12 mouse cellular contexts compared by ENCODE assay signal in the genomic region with DNA sequence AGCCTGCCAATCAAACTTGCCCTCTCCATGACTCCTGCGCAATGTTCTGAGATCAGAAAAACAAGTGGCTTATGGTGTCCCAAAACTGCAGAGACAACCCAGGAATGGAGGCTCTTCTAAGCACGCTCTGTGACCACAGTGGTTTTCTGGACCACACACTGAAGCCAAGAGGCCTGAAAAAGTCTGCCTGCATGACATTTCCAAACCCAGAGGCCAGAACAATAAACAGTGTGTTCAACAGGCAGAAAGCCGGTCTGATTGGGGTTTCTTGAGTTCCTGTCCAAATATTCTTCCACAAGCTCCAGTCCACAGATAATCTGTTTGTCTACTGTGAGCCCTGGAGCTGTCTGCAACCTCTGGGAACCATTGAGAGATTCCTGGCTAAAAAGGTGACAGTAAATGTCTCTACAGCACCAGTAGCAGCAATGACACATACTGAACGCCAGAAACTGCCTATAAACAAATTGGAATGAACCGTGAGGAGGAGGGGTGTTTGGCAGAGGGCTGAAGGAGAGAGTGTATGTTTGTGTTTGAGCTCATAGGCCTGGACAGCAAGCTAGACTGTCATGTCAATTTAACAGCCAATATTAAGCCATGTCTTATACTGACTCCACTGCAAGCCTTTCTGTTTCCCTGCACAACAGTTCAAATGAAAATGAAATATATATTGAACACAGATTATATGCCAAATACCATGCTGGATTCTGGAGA.
A peak's percentile ranks its signal among the peaks of the same experiment; 100 is the strongest.
DNase-seq lines count a peak whose midpoint lies in the region; ATAC-seq and TF ChIP-seq lines count a peak whose summit lies in the region.
"Had no signal": no experiment of that assay in that cellular context is flagged by ENCODE, and none has a peak within 500 bp of the region (broad histone marks: within the 10 kb centered on the region; RNA-seq: fewer than 3 reads in every experiment).

No protein-coding gene starts in this region.

- no peak for TF ChIP-seq CTCF in intestine, postnatal 0 days (IDR thresholded peaks at IDR 0.05; ENCODE audit: low read depth)

- no peak overlapping the region for H3K4me3 ChIP-seq in intestine, embryonic 14.5 days (ENCODE audit: low read depth, low read length)
- H3K4me3 ChIP-seq in intestine, postnatal 0 days (ENCODE audit: low read depth, low read length) = no peak overlapping the region
- H3K4me3 ChIP-seq: forebrain, embryonic 15.5 days; hindbrain, embryonic 13.5 days; liver, embryonic 12.5 days had no signal

- peaks cover 9% of the 10 kb centered on the region; the same call in 1 of the 2 replicates for H3K4me1 ChIP-seq in intestine, embryonic 14.5 days (replicated peaks; ENCODE audit: control insufficient read depth, insufficient read depth, low read length)
- no peaks in the 10 kb centered on the region for H3K4me1 ChIP-seq in intestine, postnatal 0 days (replicated peaks; ENCODE audit: control insufficient read depth, insufficient read depth, low read length)
- H3K4me1 ChIP-seq: liver, embryonic 12.5 days had no signal

- H3K4me2 ChIP-seq in intestine, embryonic 14.5 days (ENCODE audit: low read length) = no peak overlapping the region
- no peak overlapping the region for H3K4me2 ChIP-seq in intestine, postnatal 0 days (replicated peaks; ENCODE audit: low read depth)
- H3K4me2 ChIP-seq: forebrain, embryonic 15.5 days; hindbrain, embryonic 13.5 days; liver, embryonic 12.5 days had no signal

- no peak for DNase-seq in intestine, embryonic 14.5 days (ENCODE audit: low spot score)
- peak; percentile 12 for DNase-seq in brain, adult 2 months (ENCODE audit: low read depth, low spot score)
- peak; percentile 22 to 49 for DNase-seq in heart, adult 9 months (ENCODE audit: low spot score in 2 of 2)
- peak; percentile 60 for DNase-seq in lung, postnatal 10 days
- DNase-seq in layer of hippocampus, postnatal 25 days (ENCODE audit: extremely low spot score in 1 of 2, low spot score in 1 of 2) = no peak
- DNase-seq in frontal cortex, adult 2 months (ENCODE audit: extremely low spot score in 1 of 2, low spot score in 1 of 2) = no peak
- DNase-seq in thymus, adult 18-20 months = no peak
- DNase-seq: gastrocnemius, postnatal 14 days had no signal

- no peaks in the 10 kb centered on the region for H3K9me3 ChIP-seq in intestine, embryonic 14.5 days (ENCODE audit: control insufficient read depth, low read length)
- H3K9me3 ChIP-seq in intestine, postnatal 0 days (ENCODE audit: control insufficient read depth) = no peaks in the 10 kb centered on the region
- H3K9me3 ChIP-seq: forebrain, embryonic 15.5 days; hindbrain, embryonic 13.5 days; liver, embryonic 12.5 days had no signal

- no peak for ATAC-seq in intestine, embryonic 14.5 days (replicated peaks; ENCODE audit: low FRiP score, low TSS enrichment, low read depth)
- ATAC-seq in intestine, postnatal 0 days = no peak
- ATAC-seq: forebrain, embryonic 15.5 days; liver, embryonic 12.5 days had no signal

- no peaks in the 10 kb centered on the region for H3K27me3 ChIP-seq in intestine, embryonic 14.5 days (replicated peaks; ENCODE audit: control insufficient read depth, insufficient read depth, low read length)
- H3K27me3 ChIP-seq in intestine, postnatal 0 days (replicated peaks; ENCODE audit: control insufficient read depth, insufficient read depth, low read length) = no peaks in the 10 kb centered on the region
- H3K27me3 ChIP-seq: forebrain, embryonic 15.5 days; hindbrain, embryonic 13.5 days; liver, embryonic 12.5 days had no signal

- H3K36me3 ChIP-seq in intestine, embryonic 14.5 days (ENCODE audit: control insufficient read depth, insufficient read depth, low read length) = no peaks in the 10 kb centered on the region
- H3K36me3 ChIP-seq in intestine, postnatal 0 days (ENCODE audit: control insufficient read depth, insufficient read depth) = no peaks in the 10 kb centered on the region
- H3K36me3 ChIP-seq: forebrain, embryonic 15.5 days; hindbrain, embryonic 13.5 days; liver, embryonic 12.5 days had no signal

- peak overlapping the region; percentile 62; the same call in 1 of the 2 replicates for H3K27ac ChIP-seq in intestine, embryonic 14.5 days (ENCODE audit: low read depth)
- no peak overlapping the region for H3K27ac ChIP-seq in intestine, postnatal 0 days (ENCODE audit: low read depth, low read length)
- H3K27ac ChIP-seq: forebrain, embryonic 15.5 days; hindbrain, embryonic 13.5 days; liver, embryonic 12.5 days had no signal

- H3K9ac ChIP-seq in intestine, embryonic 14.5 days (ENCODE audit: low read length) = no peak overlapping the region
- no peak overlapping the region for H3K9ac ChIP-seq in intestine, postnatal 0 days (ENCODE audit: low read depth, low read length)
- H3K9ac ChIP-seq: forebrain, embryonic 15.5 days; hindbrain, embryonic 13.5 days; liver, embryonic 12.5 days had no signal

- 37% methylated on average over 5 of the region's 5 CpGs for WGBS in intestine, embryonic 14.5 days
- WGBS in intestine, postnatal 0 days = 46% methylated on average over 5 of the region's 5 CpGs

Comparison
In these comparisons a context has a peak if more than half of its experiments do, and no peak if none do; other contexts are left out.
1. DNase-seq: peak in brain, adult 2 months (single experiment), heart, adult 9 months (2 of 2) and lung, postnatal 10 days (single experiment); none in intestine, embryonic 14.5 days (single experiment), layer of hippocampus, postnatal 25 days (0 of 2), frontal cortex, adult 2 months (0 of 2) and thymus, adult 18-20 months (0 of 2).